Mouse (Mus musculus) CD4-positive naive resting alpha-beta T cell, adult 76 days (primary cell): ENCODE measurements around the gene Dlg5. TPM values are rescaled to one million over a fixed set of nuclear protein-coding genes. Genes with fewer than 3 reads are reported as not detected.

Experiments
- total RNA-seq: library from RNA; stranded (reverse); gene quantifications from one replicate; pipeline ENCODE4 v1.2.4, GENCODE M21; 2023

Dlg5 gene
- 1.4 TPM for total RNA-seq

GRCm38 (mm10) chr14:24245177-24246081 is at the start of gene Dlg5:
Gene Dlg5, minus strand, starts transcription at chr14:24245920.

GRCm38 (mm10) chr14:24292914-24293313 is 47.2 kb upstream of the Dlg5 start, which contains the start of gene E330034G19Rik:
Gene E330034G19Rik, plus strand, starts transcription at chr14:24293214.

Other genes with a start within 250 kb of the Dlg5 start
- gene Kcnma1, start 231.4 kb downstream of the Dlg5 start, total RNA-seq: not detected
- gene E330034G19Rik, start 47.3 kb upstream of the Dlg5 start, total RNA-seq: not detected
- 46.6 TPM for gene Polr3a, start 241.1 kb upstream of the Dlg5 start, total RNA-seq
- gene Rps24, start 241.2 kb upstream of the Dlg5 start, total RNA-seq: 5,948 TPM